Mouse (Mus musculus) intestine, postnatal 0 days (tissue): ENCODE measurements around the gene Gdap1l1. TPM values are rescaled to one million over a fixed set of nuclear protein-coding genes. Genes with fewer than 3 reads are reported as not detected.

Experiments used
- ATAC-seq: fragments of 200-750 bp; cut with Nextera tagmentation; 2 replicates; pipeline ENCODE4 v1.8.0; 2017; ENCODE audit warnings: mild to moderate bottlenecking, moderate TSS enrichment, moderate library complexity
- H3K27ac ChIP-seq: fragments of 300-500 bp; sonication (generic); 2 replicates; pipeline ENCODE4 v1.5.1; 2014; ENCODE audit warnings: mild to moderate bottlenecking, low read depth, low read length, moderate library complexity
- H3K27me3 ChIP-seq: fragments of 300-500 bp; sonication (generic); replicated peaks from 2 replicates; pipeline ENCODE4 v1.6.1; 2014; ENCODE audit warnings: low read length, mixed read lengths; ENCODE audit not compliant: control insufficient read depth, insufficient read depth
- H3K36me3 ChIP-seq: fragments of 300-500 bp; sonication (generic); 2 replicates; pipeline ENCODE4 v1.6.1; 2014; ENCODE audit warnings: mild to moderate bottlenecking, moderate library complexity; ENCODE audit not compliant: control insufficient read depth, insufficient read depth
- H3K4me1 ChIP-seq: fragments of 300-500 bp; sonication (generic); replicated peaks from 2 replicates; pipeline ENCODE4 v1.6.1; 2014; ENCODE audit warnings: antibody characterized with exemption, low read length, mixed read lengths; ENCODE audit not compliant: control insufficient read depth, insufficient read depth
- H3K4me2 ChIP-seq: fragments of 300-500 bp; sonication (generic); replicated peaks from 2 replicates; pipeline ENCODE4 v1.6.1; 2014; ENCODE audit warnings: low read depth, mild to moderate bottlenecking, moderate library complexity
- H3K4me3 ChIP-seq: fragments of 300-500 bp; sonication (generic); 2 replicates; pipeline ENCODE4 v1.5.1; 2014; ENCODE audit warnings: low read depth, low read length
- H3K9ac ChIP-seq: fragments of 300-500 bp; sonication (generic); 2 replicates; pipeline ENCODE4 v1.6.1; 2014; ENCODE audit warnings: mild to moderate bottlenecking, low read depth, low read length
- H3K9me3 ChIP-seq: fragments of 300-500 bp; sonication (generic); 2 replicates; pipeline ENCODE4 v1.6.1; 2016; ENCODE audit warnings: mixed run types; ENCODE audit not compliant: control insufficient read depth
- CTCF ChIP-seq: sonication (generic); IDR thresholded peaks from 2 replicates; pipeline ENCODE4 v1.5.1; 2016; ENCODE audit warnings: low read depth, mild to moderate bottlenecking, control low read depth, antibody characterized with exemption, moderate library complexity
- WGBS: fragments of 180-500 bp; shearing (Covaris S2); extraction: QIAGEN DNeasy Blood & Tissue Kit; methylation state at CpG from one replicate; pipeline ENCODE4 v1.1.7; 2014; 5-methylcytosine and 5-hydroxymethylcytosine counted together
- polyA plus RNA-seq: library from polyadenylated mRNA; unstranded; fragments of >200 nt; fragmentation: Nextera tagmentation; extraction: Ambion mirVana; gene quantifications from 2 replicates; pipeline ENCODE4 v1.2.1, GENCODE M21; 2015

Gdap1l1 gene
- polyA plus RNA-seq, 1 experiment from 2014 or later: 2.4 TPM

DNA sequence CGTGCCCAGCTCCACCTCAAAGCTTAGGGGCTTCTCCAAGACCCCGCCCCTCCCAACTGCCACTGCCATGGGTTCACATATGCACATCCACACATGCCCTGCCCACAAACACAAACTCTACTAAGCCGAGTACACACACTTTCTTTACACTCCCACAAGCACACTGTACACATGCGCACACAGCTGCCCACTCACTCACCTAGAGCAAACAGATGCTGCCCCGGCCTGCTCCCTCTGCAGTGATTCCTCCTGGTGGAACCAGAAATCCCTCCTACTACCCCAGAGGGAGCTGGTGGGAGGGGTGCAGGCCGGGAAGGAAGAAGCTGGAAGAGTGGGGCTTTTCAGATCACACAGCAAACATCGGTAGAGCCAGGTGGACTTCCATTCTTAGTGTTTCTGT is 5.7 kb downstream of the Gdap1l1 start:
- Histone ChIP-seq H3K4me3 (no peak overlapping the region), H3K9ac (no peak overlapping the region), H3K4me2 (no peak overlapping the region), H3K36me3 (no peaks in the 10 kb centered on the region), H3K27ac (no peak overlapping the region), H3K9me3 (no peaks in the 10 kb centered on the region), H3K27me3 (peaks cover 3% of the 10 kb centered on the region), H3K4me1 (no peaks in the 10 kb centered on the region)
- 42% methylated on average over 7 of the region's 7 CpGs for WGBS
- ATAC-seq: no peak
- TF ChIP-seq CTCF: no peak

DNA sequence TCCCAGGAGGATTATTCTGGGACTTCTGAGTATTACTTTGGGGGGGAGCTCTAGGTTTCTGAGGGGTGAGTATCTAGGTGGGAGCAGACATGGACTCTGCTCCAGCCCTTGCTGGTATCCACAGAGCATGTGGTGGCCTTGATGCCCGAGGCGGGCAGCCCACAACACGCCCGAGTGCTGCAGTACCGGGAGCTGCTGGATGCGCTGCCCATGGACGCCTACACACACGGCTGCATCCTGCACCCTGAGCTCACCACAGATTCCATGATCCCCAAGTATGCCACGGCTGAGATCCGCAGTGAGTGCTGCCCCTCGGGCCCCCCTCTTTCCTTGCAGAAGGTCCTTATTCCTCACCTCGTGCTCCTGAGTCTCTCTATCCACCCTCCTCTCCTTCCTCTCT is 9.1 kb downstream of the Gdap1l1 start:
- no peak for TF ChIP-seq CTCF
- Histone ChIP-seq H3K36me3 (no peaks in the 10 kb centered on the region), H3K4me2 (no peak overlapping the region), H3K4me3 (no peak overlapping the region), H3K27me3 (no peaks in the 10 kb centered on the region), H3K27ac (no peak overlapping the region), H3K9ac (no peak overlapping the region), H3K4me1 (no peaks in the 10 kb centered on the region), H3K9me3 (no peaks in the 10 kb centered on the region)
- WGBS: 80% methylated on average over 12 of the region's 12 CpGs
- ATAC-seq: no peak

DNA sequence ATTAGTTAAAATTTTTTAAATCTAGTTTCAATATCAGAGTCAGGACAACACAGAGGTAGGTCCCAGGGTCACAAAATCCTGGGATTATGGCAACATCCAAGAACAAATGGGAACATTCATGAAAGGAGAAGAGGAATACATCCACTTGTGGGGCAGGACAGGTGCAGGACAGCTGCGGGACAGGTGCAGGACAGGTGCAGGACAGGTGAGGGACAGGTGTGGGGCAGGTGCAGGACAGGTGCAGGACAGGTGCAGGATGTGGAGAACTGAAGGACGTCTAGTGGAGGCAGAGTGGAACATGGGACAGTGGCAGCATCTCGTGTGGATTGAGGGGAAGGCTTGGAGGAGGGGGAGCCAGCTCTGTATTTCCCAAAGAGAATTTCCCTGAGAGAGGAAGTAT is 11.0 kb downstream of the Gdap1l1 start:
- ATAC-seq: no peak
- no peaks in the 10 kb centered on the region for H3K9me3 ChIP-seq

DNA sequence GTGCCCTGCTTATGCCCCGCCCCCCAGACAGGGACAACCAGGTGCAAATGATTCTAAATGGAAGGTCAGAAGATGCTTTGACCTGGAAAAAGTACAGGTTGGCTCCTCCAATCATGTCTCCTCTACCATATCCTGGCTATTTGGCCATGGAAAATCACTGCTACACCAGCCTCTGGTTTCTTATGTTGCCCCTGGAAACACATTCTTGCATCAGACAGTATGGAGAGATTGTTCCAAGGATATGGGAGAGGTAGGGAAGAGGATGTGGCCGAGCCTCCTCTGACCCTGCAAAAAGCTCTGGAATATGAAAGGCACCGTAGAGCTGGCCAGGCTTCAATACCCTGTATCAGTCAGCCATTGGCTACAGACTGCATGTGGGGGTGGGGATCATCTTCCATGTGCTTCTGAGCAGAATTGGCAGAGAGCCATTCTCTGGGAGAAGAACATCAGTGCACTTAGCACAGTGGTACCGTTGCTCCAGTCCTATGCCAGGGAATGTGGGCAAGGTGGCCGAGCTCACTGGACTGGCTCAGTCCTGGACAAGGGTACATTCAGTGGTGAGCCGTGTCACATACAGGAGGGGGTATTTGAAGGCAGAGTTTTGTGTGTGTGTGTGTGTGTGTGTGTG is 12.5 kb downstream of the Gdap1l1 start:
- Histone ChIP-seq H3K4me3 (no peak overlapping the region), H3K4me1 (no peaks in the 10 kb centered on the region), H3K36me3 (no peaks in the 10 kb centered on the region), H3K27me3 (no peaks in the 10 kb centered on the region), H3K9me3 (no peaks in the 10 kb centered on the region), H3K4me2 (no peak overlapping the region), H3K9ac (no peak overlapping the region), H3K27ac (no peak overlapping the region)
- TF ChIP-seq CTCF: no peak
- 63% methylated on average over 6 of the region's 6 CpGs for WGBS
- no peak for ATAC-seq

More for the DNA sequence above, 11.0 kb downstream of the Gdap1l1 start:
- no peak for TF ChIP-seq CTCF
- H3K27ac ChIP-seq: no peak overlapping the region
- H3K4me2 ChIP-seq: no peak overlapping the region
- H3K4me1 ChIP-seq: no peaks in the 10 kb centered on the region
- H3K4me3 ChIP-seq: no peak overlapping the region
- no peaks in the 10 kb centered on the region for H3K36me3 ChIP-seq
- H3K9ac ChIP-seq: no peak overlapping the region
- H3K27me3 ChIP-seq: no peaks in the 10 kb centered on the region
- WGBS: 42% methylated on average over 3 of the region's 3 CpGs

DNA sequence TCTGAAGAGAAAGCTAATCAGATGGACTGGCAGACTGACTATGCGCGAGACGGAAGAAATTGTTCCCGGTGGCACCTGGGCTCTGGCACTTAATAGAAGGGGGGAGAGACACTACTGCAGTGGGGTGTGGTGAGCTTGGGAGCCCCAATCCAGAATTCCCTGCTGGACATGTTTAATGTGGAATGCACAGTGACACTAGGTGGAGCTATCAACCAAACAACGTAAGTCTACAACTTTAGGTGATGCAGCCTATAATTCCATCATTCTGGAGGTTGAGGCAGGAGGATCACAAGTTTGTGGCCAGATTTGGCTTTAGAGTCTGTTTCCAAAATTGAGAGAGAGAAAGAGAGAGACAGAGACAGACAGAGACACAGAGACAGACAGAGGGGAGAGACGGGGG is 14.5 kb downstream of the Gdap1l1 start:
- no peak for ATAC-seq
- H3K9ac ChIP-seq: no peak overlapping the region
- H3K27ac ChIP-seq: no peak overlapping the region
- no peaks in the 10 kb centered on the region for H3K4me1 ChIP-seq
- H3K36me3 ChIP-seq: no peaks in the 10 kb centered on the region
- TF ChIP-seq CTCF: peak; percentile 55
- H3K4me2 ChIP-seq: no peak overlapping the region
- H3K27me3 ChIP-seq: 0 out of 2 replicates have a peak, but pooled peaks cover 2% of the 10 kb centered on the region
- 87% methylated on average over 6 of the region's 6 CpGs for WGBS
- H3K4me3 ChIP-seq: no peak overlapping the region
- no peaks in the 10 kb centered on the region for H3K9me3 ChIP-seq

DNA sequence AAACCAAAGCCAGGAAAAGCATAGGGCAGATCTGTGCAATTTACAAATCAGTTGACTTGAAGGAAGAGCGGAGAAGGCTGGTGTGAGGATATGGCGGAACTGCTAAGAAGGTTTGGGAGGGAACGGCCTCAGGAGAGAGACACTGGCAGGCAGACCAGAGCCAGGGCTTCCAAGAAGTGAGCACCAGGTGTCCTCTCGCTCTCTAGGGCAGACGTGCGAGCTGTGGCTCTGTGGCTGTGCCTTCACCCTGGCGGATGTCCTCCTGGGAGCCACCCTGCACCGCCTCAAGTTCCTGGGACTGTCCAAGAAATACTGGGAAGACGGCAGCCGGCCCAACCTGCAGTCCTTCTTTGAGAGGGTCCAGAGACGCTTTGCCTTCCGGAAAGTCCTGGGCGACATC is 15.1 kb downstream of the Gdap1l1 start:
- no peaks in the 10 kb centered on the region for H3K9me3 ChIP-seq
- 77% methylated on average over 13 of the region's 13 CpGs for WGBS
- no peak for TF ChIP-seq CTCF
- H3K4me1 ChIP-seq: no peaks in the 10 kb centered on the region
- no peak overlapping the region for H3K4me2 ChIP-seq
- 0 out of 2 replicates have a peak, but pooled peaks cover 4% of the 10 kb centered on the region for H3K27me3 ChIP-seq
- no peak for ATAC-seq
- H3K9ac ChIP-seq: no peak overlapping the region
- H3K36me3 ChIP-seq: no peaks in the 10 kb centered on the region
- H3K27ac ChIP-seq: no peak overlapping the region
- H3K4me3 ChIP-seq: no peak overlapping the region
